Mouse (Mus musculus) E14TG2a.4 (cell line): ENCODE data around the gene Magi2.

Experiments used
- CTCF ChIP-seq: conservative IDR thresholded peaks from 2 replicates; pipeline ENCODE4 v1.5.1; 2014; ENCODE audit warnings: low read length
- NANOG ChIP-seq: IDR thresholded peaks from 2 replicates; pipeline ENCODE4 v1.6.1; 2014; ENCODE audit warnings: borderline replicate concordance, low read length, mixed read lengths
- POU5F1 ChIP-seq: IDR thresholded peaks from 2 replicates; pipeline ENCODE4 v1.6.1; 2014; ENCODE audit warnings: low read length, borderline replicate concordance

DNA sequence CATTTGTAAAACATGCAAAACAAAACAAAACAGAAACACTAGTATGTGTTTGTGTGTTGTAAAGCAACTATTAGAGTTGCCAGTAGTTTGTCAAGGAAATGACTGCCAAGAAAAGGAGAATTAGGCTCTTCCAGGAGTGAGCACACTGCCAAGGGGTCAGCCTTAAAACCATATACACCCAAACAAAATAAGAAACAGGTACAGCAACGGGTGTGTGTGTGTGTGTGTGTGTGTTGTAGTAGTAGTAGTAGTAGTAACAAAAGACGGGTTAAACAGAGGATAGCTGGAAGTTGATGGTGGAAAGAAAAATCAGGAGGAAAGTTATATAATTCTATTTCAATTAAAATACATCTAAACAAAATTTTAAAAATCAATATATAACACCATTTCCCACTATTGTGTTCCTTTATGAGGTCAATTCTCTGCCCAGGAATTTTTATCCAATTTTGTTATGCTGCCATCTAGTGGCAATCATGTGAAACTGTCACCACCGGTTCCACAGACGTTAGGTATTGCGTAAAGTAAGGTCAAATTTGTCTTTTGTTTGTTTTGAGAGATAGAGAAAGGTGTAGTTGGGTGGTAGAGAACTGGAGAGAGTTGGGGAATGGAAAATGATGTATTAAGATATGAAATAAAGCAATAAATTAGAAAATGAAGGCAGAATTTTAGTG, 174.0 kb downstream of the Magi2 start:
- TF ChIP-seq CTCF (peak; percentile 86), NANOG (no peak), POU5F1 (no peak)
